Mouse (Mus musculus) skeletal muscle tissue, adult 2 months (tissue): ENCODE results near the gene Adamts5.

ENCODE experiments used
- DNase-seq: peaks from one replicate; pipeline ENCODE4 v3.0.0-alpha.2; 2012; ENCODE audit warnings: low read depth, low spot score

The Adamts5 gene

GRCm38 (mm10) chr16:85901581-85901910, at the start of gene Adamts5:
Adamts5 (minus strand) TSS chr16:85901828.
- DNase-seq: no peak

- DNase-seq: no peak
Observed at GRCm38 (mm10) chr16:85950356-85950755, 48.7 kb upstream of the Adamts5 start.

GRCm38 (mm10) chr16:85926004-85926403, 24.4 kb upstream of the Adamts5 start:
- peak; percentile 30 for DNase-seq

GRCm38 (mm10) chr16:85922454-85922853, 20.8 kb upstream of the Adamts5 start:
- no peak for DNase-seq

- peak; percentile 13 for DNase-seq
Observed at GRCm38 (mm10) chr16:85920122-85920521, 18.5 kb upstream of the Adamts5 start.

- DNase-seq: peak; percentile 74
Observed at GRCm38 (mm10) chr16:85900702-85901580, 687 bp downstream of the Adamts5 start.

GRCm38 (mm10) chr16:85899790-85900587, 1.6 kb downstream of the Adamts5 start:
- no peak for DNase-seq

GRCm38 (mm10) chr16:85899301-85899721, 2.3 kb downstream of the Adamts5 start:
- DNase-seq: peak; percentile 32

GRCm38 (mm10) chr16:85898816-85899215, 2.8 kb downstream of the Adamts5 start:
- DNase-seq: no peak

GRCm38 (mm10) chr16:85898391-85898790, 3.2 kb downstream of the Adamts5 start:
- peak; percentile 86 for DNase-seq

- no peak for DNase-seq
Observed at GRCm38 (mm10) chr16:85897854-85898253, 3.8 kb downstream of the Adamts5 start.

- no peak for DNase-seq
Observed at GRCm38 (mm10) chr16:85895948-85896347, 5.7 kb downstream of the Adamts5 start.

GRCm38 (mm10) chr16:85889778-85890177, 11.8 kb downstream of the Adamts5 start:
- no peak for DNase-seq

- no peak for DNase-seq
Observed at GRCm38 (mm10) chr16:85887289-85888051, 14.2 kb downstream of the Adamts5 start.

- DNase-seq: peak; percentile 25
Observed at GRCm38 (mm10) chr16:85879075-85879474, 22.6 kb downstream of the Adamts5 start.

GRCm38 (mm10) chr16:85874141-85874540, 27.5 kb downstream of the Adamts5 start:
- DNase-seq: peak; percentile 59

- no peak for DNase-seq
Observed at GRCm38 (mm10) chr16:85871971-85872370, 29.7 kb downstream of the Adamts5 start.

- DNase-seq: no peak
Observed at GRCm38 (mm10) chr16:85871248-85871647, 30.4 kb downstream of the Adamts5 start.

GRCm38 (mm10) chr16:85864691-85865389, 36.8 kb downstream of the Adamts5 start:
- DNase-seq: no peak

- DNase-seq: no peak
Observed at GRCm38 (mm10) chr16:85854505-85854904, 47.1 kb downstream of the Adamts5 start.

- no peak for DNase-seq
Observed at GRCm38 (mm10) chr16:85827066-85827465, 74.6 kb downstream of the Adamts5 start.
